Mouse (Mus musculus) ovary, postnatal 14 days (tissue): ENCODE data around the gene Arhgap10.
"Not testable (repeated sequence)": the region's sequence is repeated elsewhere in the genome, so short reads cannot be mapped to it uniquely, and the experiment has no call there.

Experiments
- DNase-seq: peaks from one replicate; pipeline ENCODE4 v3.0.0; 2022; ENCODE audit warnings: low spot score

Gene Arhgap10

GRCm38 (mm10) chr8:77343335-77343734, 174.4 kb downstream of the Arhgap10 start:
- DNase-seq = no peak

GRCm38 (mm10) chr8:77342144-77342543, 175.6 kb downstream of the Arhgap10 start:
- DNase-seq = no peak

GRCm38 (mm10) chr8:77341329-77341728, 176.4 kb downstream of the Arhgap10 start:
- no peak for DNase-seq

- DNase-seq = no peak
These were observed 177.6 kb downstream of the Arhgap10 start for GRCm38 (mm10) chr8:77340046-77340747.

- no peak for DNase-seq
These were observed 180.5 kb downstream of the Arhgap10 start for GRCm38 (mm10) chr8:77337272-77337671.

- no peak for DNase-seq
These were observed 186.6 kb downstream of the Arhgap10 start for GRCm38 (mm10) chr8:77331180-77331579.

GRCm38 (mm10) chr8:77330304-77330703, 187.4 kb downstream of the Arhgap10 start:
- DNase-seq = no peak

GRCm38 (mm10) chr8:77329783-77330182, 188.0 kb downstream of the Arhgap10 start:
- DNase-seq = no peak

GRCm38 (mm10) chr8:77328473-77328872, 189.3 kb downstream of the Arhgap10 start:
- DNase-seq = no peak

- no peak for DNase-seq
These were observed 190.4 kb downstream of the Arhgap10 start for GRCm38 (mm10) chr8:77327326-77327725.

- not testable (repeated sequence) for DNase-seq
These were observed 195.0 kb downstream of the Arhgap10 start for GRCm38 (mm10) chr8:77322727-77323126.

GRCm38 (mm10) chr8:77321901-77322300, 195.9 kb downstream of the Arhgap10 start:
- DNase-seq = no peak

GRCm38 (mm10) chr8:77318590-77318989, 199.2 kb downstream of the Arhgap10 start:
- no peak for DNase-seq

- DNase-seq = no peak
These were observed 200.0 kb downstream of the Arhgap10 start for GRCm38 (mm10) chr8:77317771-77318170.

GRCm38 (mm10) chr8:77313003-77313402, 204.8 kb downstream of the Arhgap10 start:
- no peak for DNase-seq

GRCm38 (mm10) chr8:77311762-77312161, 206.0 kb downstream of the Arhgap10 start:
- DNase-seq = no peak

- DNase-seq = no peak
These were observed 207.2 kb downstream of the Arhgap10 start for GRCm38 (mm10) chr8:77310541-77310940.

- no peak for DNase-seq
These were observed 207.7 kb downstream of the Arhgap10 start for GRCm38 (mm10) chr8:77310026-77310425.

- no peak for DNase-seq
These were observed 223.2 kb downstream of the Arhgap10 start for GRCm38 (mm10) chr8:77294599-77294998.

- no peak for DNase-seq
These were observed 225.1 kb downstream of the Arhgap10 start for GRCm38 (mm10) chr8:77292649-77293048.

GRCm38 (mm10) chr8:77292120-77292519, 225.6 kb downstream of the Arhgap10 start:
- DNase-seq = no peak

- DNase-seq = no peak
These were observed 229.3 kb downstream of the Arhgap10 start for GRCm38 (mm10) chr8:77288492-77288891.

- no peak for DNase-seq
These were observed 229.7 kb downstream of the Arhgap10 start for GRCm38 (mm10) chr8:77288065-77288464.

GRCm38 (mm10) chr8:77284473-77284872, 233.3 kb downstream of the Arhgap10 start:
- no peak for DNase-seq
